Mouse (Mus musculus) spleen, adult 18-20 months (tissue): ENCODE measurements around the gene Zdhhc14.

ENCODE experiments used
- DNase-seq, 2 experiments: peaks; one replicate each; pipeline ENCODE4 v3.0.0; 2022; ENCODE audit warnings: mixed read lengths in 2 of 2

The Zdhhc14 gene

GRCm38 (mm10) chr17:5491801-5492745, at the start of gene Zdhhc14:
Gene Zdhhc14, plus strand, starts transcription at chr17:5492557.
- DNase-seq: peak; percentile 89 to 91

GRCm38 (mm10) chr17:5443260-5443659, 49.1 kb upstream of the Zdhhc14 start:
- DNase-seq: no peak

GRCm38 (mm10) chr17:5443751-5444150, 48.6 kb upstream of the Zdhhc14 start:
- no peak for DNase-seq

- no peak for DNase-seq
Measured at GRCm38 (mm10) chr17:5453657-5454056, 38.7 kb upstream of the Zdhhc14 start.

GRCm38 (mm10) chr17:5463912-5464311, 28.4 kb upstream of the Zdhhc14 start:
- DNase-seq: no peak

- DNase-seq: no peak
Measured at GRCm38 (mm10) chr17:5466736-5467135, 25.6 kb upstream of the Zdhhc14 start.

GRCm38 (mm10) chr17:5467177-5467576, 25.2 kb upstream of the Zdhhc14 start:
- no peak for DNase-seq

GRCm38 (mm10) chr17:5472268-5472667, 20.1 kb upstream of the Zdhhc14 start:
- no peak for DNase-seq

- DNase-seq: no peak
Measured at GRCm38 (mm10) chr17:5475960-5476725, 16.2 kb upstream of the Zdhhc14 start.

GRCm38 (mm10) chr17:5483456-5483855, 8.9 kb upstream of the Zdhhc14 start:
- no peak for DNase-seq

- DNase-seq: no peak
Measured at GRCm38 (mm10) chr17:5484663-5485062, 7.7 kb upstream of the Zdhhc14 start.

- no peak for DNase-seq
Measured at GRCm38 (mm10) chr17:5488156-5488555, 4.2 kb upstream of the Zdhhc14 start.

GRCm38 (mm10) chr17:5490351-5490750, 2.0 kb upstream of the Zdhhc14 start:
- DNase-seq: no peak

- peak; percentile 80 to 82 for DNase-seq
Measured at GRCm38 (mm10) chr17:5491031-5491800, 1.1 kb upstream of the Zdhhc14 start.

- no peak for DNase-seq
Measured at GRCm38 (mm10) chr17:5492746-5493160, 396 bp downstream of the Zdhhc14 start.

- peak in 1 of 2 experiments; percentile 51 for DNase-seq
Measured at GRCm38 (mm10) chr17:5493161-5493771, 909 bp downstream of the Zdhhc14 start.

GRCm38 (mm10) chr17:5493809-5494208, 1.5 kb downstream of the Zdhhc14 start:
- peak; percentile 14 to 40 for DNase-seq

GRCm38 (mm10) chr17:5494832-5495231, 2.5 kb downstream of the Zdhhc14 start:
- no peak for DNase-seq

GRCm38 (mm10) chr17:5497695-5498094, 5.3 kb downstream of the Zdhhc14 start:
- no peak for DNase-seq

- DNase-seq: no peak
Measured at GRCm38 (mm10) chr17:5498996-5499395, 6.6 kb downstream of the Zdhhc14 start.

- DNase-seq: no peak
Measured at GRCm38 (mm10) chr17:5503981-5504760, 11.8 kb downstream of the Zdhhc14 start.

GRCm38 (mm10) chr17:5504969-5505368, 12.6 kb downstream of the Zdhhc14 start:
- no peak for DNase-seq
